Mouse (Mus musculus) left cerebral cortex, postnatal 25 days (tissue): ENCODE measurements around the gene 1700021F07Rik. TPM values are rescaled to one million over a fixed set of nuclear protein-coding genes. Genes with fewer than 3 reads are reported as not detected.

ENCODE experiments used
- DNase-seq, 2 experiments: peaks; one replicate each; pipeline ENCODE4 v3.0.0; 2022; ENCODE audit warnings: low spot score in 2 of 2, mixed read lengths in 1 of 2
- intact Hi-C: fragments of 180-260 bp; cut with DNase I; formaldehyde crosslinking; loops from one replicate; pipeline ENCODE4 v1.15.1; 2025
- total RNA-seq, 2 experiments: library from RNA; stranded (reverse); gene quantifications; 2 replicates each; pipeline ENCODE4 v1.2.3; 2021

Gene 1700021F07Rik
- total RNA-seq, result not detected

GRCm38 (mm10) chr2:173522376-173522775 lies at the start of gene 1700021F07Rik:
Gene 1700021F07Rik (plus strand): TSS chr2:173522586.
- intact Hi-C loops, result no loop called here

GRCm38 (mm10) chr2:173473233-173473632 lies 49.2 kb upstream of the 1700021F07Rik start:
- intact Hi-C loops, result no loop called here
- DNase-seq, result no peak

More at GRCm38 (mm10) chr2:173522376-173522775, at the start of gene 1700021F07Rik:
- DNase-seq, result no peak

GRCm38 (mm10) chr2:173479050-173479449 lies 43.3 kb upstream of the 1700021F07Rik start:
- intact Hi-C loops, result no loop called here
- no peak for DNase-seq

GRCm38 (mm10) chr2:173484486-173484885 lies 37.9 kb upstream of the 1700021F07Rik start:
- intact Hi-C loops, result no loop called here
- no peak for DNase-seq

GRCm38 (mm10) chr2:173499612-173500011 lies 22.8 kb upstream of the 1700021F07Rik start:
- no peak for DNase-seq
- intact Hi-C loops, result no loop called here

- DNase-seq, result no peak
- intact Hi-C loops, result no loop called here
These were observed 8.4 kb upstream of the 1700021F07Rik start for GRCm38 (mm10) chr2:173513977-173514376.

- no peak for DNase-seq
- intact Hi-C loops, result no loop called here
These were observed 7.2 kb upstream of the 1700021F07Rik start for GRCm38 (mm10) chr2:173515186-173515585.

GRCm38 (mm10) chr2:173516150-173516855 lies 6.1 kb upstream of the 1700021F07Rik start:
- intact Hi-C loops, result no loop called here
- no peak for DNase-seq

GRCm38 (mm10) chr2:173528493-173528892 lies 6.1 kb downstream of the 1700021F07Rik start:
- DNase-seq, result no peak
- intact Hi-C loops, result no loop called here

DNA sequence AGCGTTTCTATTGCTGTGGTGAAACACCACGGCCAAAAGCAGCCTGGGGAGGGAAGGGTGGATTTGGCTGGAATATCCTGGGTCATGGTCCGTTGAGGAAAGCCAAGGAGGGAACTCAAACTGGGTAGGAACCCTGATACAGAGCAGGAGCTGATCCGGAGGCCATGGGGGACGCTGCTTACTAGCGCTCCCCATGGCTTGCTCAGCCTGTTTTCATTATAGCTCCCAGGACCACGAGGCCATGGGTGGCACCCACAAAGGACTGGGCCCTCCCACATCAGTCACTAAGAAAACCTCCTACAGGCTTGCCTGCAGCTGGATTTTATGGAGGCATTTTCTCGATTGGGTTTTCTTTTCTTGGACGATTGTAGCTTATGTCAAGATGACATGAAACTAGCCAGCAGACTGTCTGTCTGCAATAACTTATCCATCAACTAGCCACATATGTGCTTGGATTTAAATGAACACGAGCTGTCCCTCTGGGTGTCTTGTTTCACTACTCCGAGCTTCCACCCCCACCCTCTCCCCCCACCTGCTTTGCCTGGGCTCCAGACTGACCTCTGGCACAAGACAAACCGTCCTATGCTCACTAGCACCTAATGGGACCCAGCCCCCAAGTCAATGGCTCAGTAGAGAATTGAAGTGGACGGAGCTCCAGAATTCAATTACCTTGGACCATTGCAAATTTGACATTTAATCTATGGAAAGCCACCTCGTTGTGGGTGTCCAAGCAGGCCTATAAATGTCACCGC lies 10.5 kb downstream of the 1700021F07Rik start:
- intact Hi-C loops, result no loop called here
- DNase-seq, result no peak

- no peak for DNase-seq
- intact Hi-C loops, result no loop called here
These were observed 12.2 kb downstream of the 1700021F07Rik start for GRCm38 (mm10) chr2:173534581-173534980.

DNA sequence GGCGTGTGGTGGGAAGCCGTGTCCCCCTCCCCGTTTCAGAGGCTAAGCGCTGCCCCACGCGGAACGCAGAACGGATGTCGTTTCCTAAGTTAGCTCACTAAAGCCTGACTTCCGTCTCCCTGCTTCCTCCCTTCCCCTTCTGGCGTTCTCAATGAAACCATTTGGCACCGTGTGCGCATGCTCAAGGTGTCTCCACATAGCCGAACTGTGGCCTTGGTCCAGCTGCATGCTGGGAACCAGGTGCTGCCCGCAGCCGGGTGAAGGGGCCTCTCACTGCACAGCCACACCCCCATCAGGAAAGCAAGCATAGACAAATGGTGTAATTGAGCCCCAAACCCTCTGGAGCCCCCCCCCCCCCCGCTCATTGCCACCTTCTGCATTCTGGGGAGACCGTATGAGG lies 13.0 kb downstream of the 1700021F07Rik start:
- no peak for DNase-seq
- intact Hi-C loops, result no loop called here

DNA sequence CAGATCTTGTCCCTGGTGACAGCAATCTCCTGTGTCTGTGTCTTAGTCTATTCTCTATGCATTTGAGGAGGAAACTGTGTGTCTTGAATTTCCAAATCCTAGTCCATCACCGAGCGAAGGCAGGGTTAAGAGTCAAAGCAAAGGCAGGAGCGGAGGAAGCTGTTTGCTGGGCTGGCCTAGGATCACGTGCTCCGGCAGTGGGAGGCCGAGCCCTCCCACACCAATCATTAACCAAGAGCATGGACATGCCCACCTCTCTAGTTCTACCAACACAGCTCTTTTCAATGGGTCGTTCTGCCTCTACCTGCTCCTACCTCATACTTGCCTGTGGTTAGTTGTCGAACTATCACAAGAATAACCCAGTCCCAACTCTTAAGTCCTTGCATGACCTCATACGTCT lies 13.5 kb downstream of the 1700021F07Rik start:
- no peak for DNase-seq
- intact Hi-C loops, result no loop called here

DNA sequence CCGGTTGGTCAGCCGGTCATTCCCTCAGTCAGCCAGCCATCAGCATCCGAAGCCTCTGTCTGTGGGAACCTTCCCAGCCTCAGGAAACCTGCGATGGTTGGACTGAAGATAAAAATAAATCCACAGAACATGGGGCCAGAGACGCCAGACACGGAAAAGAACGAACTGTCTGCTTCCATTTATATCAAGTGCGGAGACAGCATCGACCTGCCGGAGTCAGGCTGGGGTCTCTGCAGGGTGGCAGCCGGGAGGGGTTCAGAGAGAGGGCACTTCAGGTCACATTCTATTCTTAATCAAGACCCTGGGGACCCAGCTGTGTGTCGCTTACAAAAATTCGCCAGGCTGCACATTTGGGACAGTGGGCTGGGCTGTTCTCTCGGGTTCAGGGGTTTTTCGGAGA lies 17.4 kb downstream of the 1700021F07Rik start:
- intact Hi-C loops, result no loop called here
- DNase-seq, result no peak

GRCm38 (mm10) chr2:173541748-173542147 lies 19.4 kb downstream of the 1700021F07Rik start:
- intact Hi-C loops, result no loop called here
- DNase-seq, result no peak

GRCm38 (mm10) chr2:173542716-173543115 lies 20.3 kb downstream of the 1700021F07Rik start:
- DNase-seq, result no peak
- intact Hi-C loops, result no loop called here

- intact Hi-C loops, result loop anchor here (1.0 to 5.0 kb wide), 4 partner anchors 274 to 360 kb away; partner anchors contain the start of gene Zbp1
- peak; percentile 81 to 84 for DNase-seq
These were observed 23.8 kb downstream of the 1700021F07Rik start for GRCm38 (mm10) chr2:173545992-173546703.

DNA sequence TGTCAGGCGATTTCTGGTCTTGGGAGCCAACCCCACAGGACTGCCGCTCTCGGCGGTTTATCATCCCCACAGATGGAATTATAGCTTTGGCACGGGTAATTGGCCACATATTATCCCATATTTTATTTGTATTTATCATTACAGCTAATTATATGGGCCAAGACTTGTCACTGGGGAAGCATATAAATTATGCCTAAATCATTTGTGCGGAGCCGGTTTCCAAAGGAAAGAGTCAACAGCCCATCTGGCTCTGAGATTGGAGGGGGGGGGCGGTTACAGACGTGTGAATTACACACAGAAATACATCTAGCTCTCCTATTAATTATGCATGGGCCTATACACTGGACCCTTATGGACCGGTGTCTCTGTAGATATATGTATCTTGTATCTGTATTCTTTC lies 26.9 kb downstream of the 1700021F07Rik start:
- intact Hi-C loops, result loop anchor here (5.0 kb wide), 1 partner anchor 277 kb away; no protein-coding TSS in a partner anchor
- DNase-seq, result no peak

DNA sequence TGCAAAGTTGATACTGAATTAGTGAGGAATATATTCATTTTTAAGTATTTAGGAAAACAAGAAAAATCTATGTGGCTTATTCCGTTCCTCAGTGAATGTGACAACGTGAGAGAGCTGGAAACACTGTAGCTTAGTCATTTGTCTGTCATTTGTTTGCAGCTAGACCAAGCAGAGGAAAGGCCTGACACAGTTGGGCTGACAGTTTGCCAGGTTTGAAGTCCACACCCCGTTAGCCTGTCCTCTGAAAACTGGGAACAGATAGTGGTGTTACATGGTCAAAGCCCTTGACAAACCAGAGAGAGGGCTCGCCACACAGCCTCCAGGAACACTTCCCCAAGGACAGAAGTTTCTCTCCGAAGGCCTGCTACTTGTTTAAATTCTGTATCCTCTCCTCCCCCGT lies 28.3 kb downstream of the 1700021F07Rik start:
- intact Hi-C loops, result no loop called here
- no peak for DNase-seq

DNA sequence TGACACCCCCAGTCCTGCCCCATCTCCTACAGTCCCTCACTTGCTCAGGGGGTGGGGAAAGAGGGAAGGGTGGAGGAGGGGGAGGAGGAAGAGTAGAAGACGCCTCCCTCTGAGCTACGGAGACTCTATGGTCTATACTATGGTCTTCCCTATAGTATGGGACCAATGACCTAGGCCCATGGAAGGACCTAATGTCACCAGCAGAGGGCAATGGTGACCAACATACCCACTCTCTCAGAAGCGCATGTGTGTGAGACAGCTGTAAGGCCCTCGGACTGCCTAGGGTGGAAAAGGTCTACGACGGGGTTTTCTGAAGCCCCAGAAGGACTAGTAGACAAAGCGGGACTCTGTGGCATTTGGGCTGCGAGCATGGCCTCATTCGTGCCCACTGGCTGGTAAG lies 31.5 kb downstream of the 1700021F07Rik start:
- intact Hi-C loops, result no loop called here
- no peak for DNase-seq
